Mouse (Mus musculus): Measurements from ENCODE around the gene Vmn1r151. TPM values are rescaled to one million over a fixed set of nuclear protein-coding genes. Genes with fewer than 3 reads are reported as not detected.
"Not testable (repeated sequence)": the region's sequence is repeated elsewhere in the genome, so short reads cannot be mapped to it uniquely, and the experiment has no call there.

Gene Vmn1r151
- not detected in 2 replicates for polyA plus RNA-seq (2015; fragmentation: Nextera tagmentation; extraction: Ambion mirVana)

DNA sequence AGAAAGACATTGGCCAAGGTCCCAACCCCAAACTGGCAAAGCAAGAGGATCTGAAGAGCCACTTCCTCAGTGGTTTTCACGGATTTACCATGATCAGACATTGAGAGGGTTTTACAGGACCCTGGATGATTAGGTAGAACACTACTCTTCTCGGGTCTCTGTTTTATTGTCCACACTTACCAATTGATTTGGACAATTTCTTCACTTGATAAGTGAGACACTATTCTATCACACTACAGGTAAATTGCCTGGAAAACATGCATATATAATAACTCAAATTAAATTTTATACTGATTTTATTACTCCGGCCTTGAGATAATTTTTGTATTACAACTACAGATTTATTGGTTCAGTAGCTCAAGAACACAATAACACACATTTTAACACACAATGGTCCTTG lies at the start of gene Vmn1r151:
Gene Vmn1r151, minus strand, starts transcription at position 101 of the 400 bp plus-strand sequence.
- WGBS (ENCODE audit: insufficient replicate concordance), result 20% methylated on average over 1 of the region's 3 CpGs
- not testable (repeated sequence) for H3K27ac ChIP-seq (ENCODE audit: low read depth); H3K4me2 ChIP-seq (ENCODE audit: low read depth, low read length); H3K27me3 ChIP-seq (ENCODE audit: insufficient read depth, low read length); DNase-seq; H3K4me3 ChIP-seq (ENCODE audit: low read depth, low read length); H3K9me3 ChIP-seq (ENCODE audit: low read length); H3K9ac ChIP-seq (replicated peaks); H3K36me3 ChIP-seq (replicated peaks; ENCODE audit: insufficient read depth, low read length); ATAC-seq; H3K4me1 ChIP-seq (ENCODE audit: insufficient read depth)

DNA sequence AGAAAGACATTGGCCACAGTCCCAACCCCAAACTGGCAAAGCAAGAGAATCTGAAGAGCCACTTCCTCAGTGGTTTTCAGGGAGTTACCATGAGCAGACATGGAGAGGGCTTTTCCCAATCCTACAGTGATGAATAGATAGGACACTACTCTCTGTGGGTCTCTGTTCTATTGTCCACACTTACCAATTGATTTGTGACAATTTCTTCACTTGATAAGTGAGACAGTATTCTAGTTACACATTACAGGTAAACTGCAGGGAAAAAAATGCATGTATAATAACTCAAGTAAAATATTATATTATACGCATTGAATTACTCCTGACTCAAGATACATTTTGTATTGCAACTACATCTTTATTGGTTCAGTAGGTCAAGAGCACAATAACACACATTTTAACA lies 35.3 kb upstream of the Vmn1r151 start, which contains the start of gene Gm8677:
Gene Gm8677, minus strand, starts transcription at position 101 of the 400 bp plus-strand sequence.
- not testable (repeated sequence) for H3K4me2 ChIP-seq (ENCODE audit: low read depth, low read length); H3K27me3 ChIP-seq (ENCODE audit: insufficient read depth, low read length); H3K4me3 ChIP-seq (ENCODE audit: low read depth, low read length); H3K36me3 ChIP-seq (replicated peaks; ENCODE audit: insufficient read depth, low read length); DNase-seq; H3K4me1 ChIP-seq (ENCODE audit: insufficient read depth); H3K27ac ChIP-seq (ENCODE audit: low read depth); H3K9ac ChIP-seq (replicated peaks); ATAC-seq; H3K9me3 ChIP-seq (ENCODE audit: low read length)
- WGBS (ENCODE audit: insufficient replicate concordance), result no CpG with 5 or more reads among the region's 1 CpGs

DNA sequence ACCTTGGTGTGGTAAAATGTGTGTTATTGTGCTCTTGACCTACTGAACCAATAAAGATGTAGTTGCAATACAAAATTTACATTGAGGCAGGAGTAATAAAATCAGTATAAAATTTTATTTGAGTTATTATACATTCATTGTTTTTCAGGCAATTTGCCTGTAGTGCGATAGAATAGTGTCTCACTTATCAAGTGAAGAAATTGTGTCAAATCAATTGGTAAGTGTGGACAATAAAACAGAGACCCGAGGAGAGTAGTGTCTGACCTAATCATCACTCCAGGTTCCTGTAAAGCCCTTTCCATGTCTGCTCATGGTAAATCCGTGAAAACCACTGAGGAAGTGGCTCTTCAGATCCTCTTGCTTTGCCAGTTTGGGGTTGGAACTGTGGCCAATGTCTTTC lies 23.2 kb upstream of the Vmn1r151 start, which contains the start of gene Vmn1r152:
Gene Vmn1r152, plus strand, starts transcription at position 301 of the 400 bp plus-strand sequence.
- H3K9me3 ChIP-seq (ENCODE audit: low read length); H3K36me3 ChIP-seq (replicated peaks; ENCODE audit: insufficient read depth, low read length); H3K4me1 ChIP-seq (ENCODE audit: insufficient read depth); H3K27ac ChIP-seq (ENCODE audit: low read depth); ATAC-seq; DNase-seq; H3K4me3 ChIP-seq (ENCODE audit: low read depth, low read length); H3K4me2 ChIP-seq (ENCODE audit: low read depth, low read length); H3K27me3 ChIP-seq (ENCODE audit: insufficient read depth, low read length); H3K9ac ChIP-seq (replicated peaks): not testable (repeated sequence)
- no CpG with 5 or more reads among the region's 3 CpGs for WGBS (ENCODE audit: insufficient replicate concordance)

DNA sequence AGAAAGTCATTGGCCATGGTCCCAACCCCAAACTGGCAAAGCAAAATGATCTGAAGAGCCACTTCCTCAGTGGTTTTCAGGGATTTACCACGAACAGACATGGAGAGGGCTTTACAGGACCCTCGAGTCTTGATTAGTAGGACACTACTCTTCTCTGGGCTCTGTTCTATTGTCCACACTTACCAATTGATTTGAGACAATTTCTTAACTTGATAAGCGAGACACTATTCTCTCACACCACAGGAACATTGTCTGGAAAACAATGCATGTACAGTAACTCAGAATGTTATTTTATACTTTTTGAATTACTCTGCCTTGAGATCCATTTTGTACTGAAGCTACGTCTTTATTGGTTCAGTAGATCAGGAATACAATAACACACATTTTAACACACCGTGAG lies 35.5 kb downstream of the Vmn1r151 start, which contains the start of gene Gm10665:
Gene Gm10665, minus strand, starts transcription at position 101 of the 400 bp plus-strand sequence.
- H3K27ac ChIP-seq (ENCODE audit: low read depth); H3K27me3 ChIP-seq (ENCODE audit: insufficient read depth, low read length); H3K9ac ChIP-seq (replicated peaks); H3K36me3 ChIP-seq (replicated peaks; ENCODE audit: insufficient read depth, low read length); ATAC-seq; H3K4me1 ChIP-seq (ENCODE audit: insufficient read depth); DNase-seq; H3K9me3 ChIP-seq (ENCODE audit: low read length); H3K4me2 ChIP-seq (ENCODE audit: low read depth, low read length); H3K4me3 ChIP-seq (ENCODE audit: low read depth, low read length): not testable (repeated sequence)
- WGBS (ENCODE audit: insufficient replicate concordance), result no CpG with 5 or more reads among the region's 5 CpGs

Other genes starting within 250 kb of the Vmn1r151 start
- not detected in 2 replicates for gene Gm4187, start 170.0 kb downstream of the Vmn1r151 start, polyA plus RNA-seq (2015; fragmentation: Nextera tagmentation; extraction: Ambion mirVana)
- gene Gm8660, start 128.6 kb downstream of the Vmn1r151 start, polyA plus RNA-seq (2015; fragmentation: Nextera tagmentation; extraction: Ambion mirVana), result not detected in 2 replicates
- not detected in 2 replicates for gene Vmn1r148, start 86.1 kb downstream of the Vmn1r151 start, polyA plus RNA-seq (2015; fragmentation: Nextera tagmentation; extraction: Ambion mirVana)
- gene Vmn1r149, start 61.4 kb downstream of the Vmn1r151 start, polyA plus RNA-seq (2015; fragmentation: Nextera tagmentation; extraction: Ambion mirVana), result not detected in 2 replicates
- not detected in 2 replicates for gene Gm10665, start 35.6 kb downstream of the Vmn1r151 start, polyA plus RNA-seq (2015; fragmentation: Nextera tagmentation; extraction: Ambion mirVana)
- gene Vmn1r152, start 23.3 kb upstream of the Vmn1r151 start, polyA plus RNA-seq (2015; fragmentation: Nextera tagmentation; extraction: Ambion mirVana), result not detected in 2 replicates
- gene Gm8677, start 35.2 kb upstream of the Vmn1r151 start, polyA plus RNA-seq (2015; fragmentation: Nextera tagmentation; extraction: Ambion mirVana), result not detected in 2 replicates
- gene Gm4201, start 65.7 kb upstream of the Vmn1r151 start, polyA plus RNA-seq (2015; fragmentation: Nextera tagmentation; extraction: Ambion mirVana), result not detected in 2 replicates
- not detected in 2 replicates for gene Gm4565, start 88.4 kb upstream of the Vmn1r151 start, polyA plus RNA-seq (2015; fragmentation: Nextera tagmentation; extraction: Ambion mirVana)
- gene Vmn1r155, start 158.3 kb upstream of the Vmn1r151 start, polyA plus RNA-seq (2015; fragmentation: Nextera tagmentation; extraction: Ambion mirVana), result not detected in 2 replicates
- gene Gm8693, start 192.6 kb upstream of the Vmn1r151 start, polyA plus RNA-seq (2015; fragmentation: Nextera tagmentation; extraction: Ambion mirVana), result not detected in 2 replicates
- gene Gm4567, start 220.0 kb upstream of the Vmn1r151 start, polyA plus RNA-seq (2015; fragmentation: Nextera tagmentation; extraction: Ambion mirVana), result not detected in 2 replicates